Mouse (Mus musculus) midbrain, embryonic 16.5 days (tissue): ENCODE results near the gene Usp19. TPM values are rescaled to one million over a fixed set of nuclear protein-coding genes. Genes with fewer than 3 reads are reported as not detected.
A peak's percentile ranks its signal among the peaks of the same experiment; 100 is the strongest.

Experiments used
- ATAC-seq: fragments of 200-750 bp; cut with Nextera tagmentation; 2 replicates; pipeline ENCODE4 v1.8.0; 2017; ENCODE audit warnings: moderate TSS enrichment
- H3K27ac ChIP-seq: fragments of 300-500 bp; sonication (generic); 2 replicates; pipeline ENCODE4 v1.5.1; 2014; ENCODE audit warnings: mild to moderate bottlenecking, low read length, mixed read lengths
- H3K27me3 ChIP-seq: fragments of 300-500 bp; sonication (generic); 2 replicates; pipeline ENCODE4 v1.6.1; 2014; ENCODE audit warnings: low read depth, low read length, mixed read lengths; ENCODE audit not compliant: control insufficient read depth, insufficient read depth
- H3K36me3 ChIP-seq: fragments of 300-500 bp; sonication (generic); 2 replicates; pipeline ENCODE4 v1.6.1; 2014; ENCODE audit warnings: mild to moderate bottlenecking, low read length, moderate library complexity, mixed read lengths; ENCODE audit not compliant: control insufficient read depth, insufficient read depth
- H3K4me1 ChIP-seq: fragments of 300-500 bp; sonication (generic); 2 replicates; pipeline ENCODE4 v1.6.1; 2014; ENCODE audit warnings: mild to moderate bottlenecking, low read length, mixed read lengths; ENCODE audit not compliant: control insufficient read depth, insufficient read depth
- H3K4me2 ChIP-seq: fragments of 300-500 bp; sonication (generic); 2 replicates; pipeline ENCODE4 v1.6.1; 2014; ENCODE audit warnings: mild to moderate bottlenecking, low read length, mixed read lengths
- H3K4me3 ChIP-seq: fragments of 300-500 bp; sonication (generic); 2 replicates; pipeline ENCODE4 v1.5.1; 2014; ENCODE audit warnings: low read depth, mild to moderate bottlenecking, low read length, moderate library complexity, mixed read lengths
- H3K9ac ChIP-seq: fragments of 300-500 bp; sonication (generic); 2 replicates; pipeline ENCODE4 v1.6.1; 2014; ENCODE audit warnings: low read depth, low read length, mixed read lengths
- H3K9me3 ChIP-seq: fragments of 300-500 bp; sonication (generic); replicated peaks from 2 replicates; pipeline ENCODE4 v1.6.1; 2014; ENCODE audit warnings: mild to moderate bottlenecking, low read length, mixed read lengths; ENCODE audit not compliant: control insufficient read depth, poor library complexity, severe bottlenecking
- WGBS: fragments of 180-500 bp; shearing (Covaris S2); extraction: QIAGEN DNeasy Blood & Tissue Kit; methylation state at CpG from one replicate; pipeline ENCODE4 v1.1.7; 2014; 5-methylcytosine and 5-hydroxymethylcytosine counted together
- polyA plus RNA-seq: library from polyadenylated mRNA; unstranded; fragments of >200 nt; fragmentation: Nextera tagmentation; extraction: Ambion mirVana; gene quantifications from 2 replicates; pipeline ENCODE4 v1.2.1, GENCODE M21; 2015

The Usp19 gene
- polyA plus RNA-seq, 1 experiment from 2014 or later = 71.5 TPM

- Histone ChIP-seq H3K27ac (no peak overlapping the region), H3K36me3 (peaks cover 11% of the 10 kb centered on the region), H3K4me1 (peaks cover 11% of the 10 kb centered on the region), H3K9ac (peak overlapping the region; percentile 82; the same call in 1 of the 2 replicates), H3K4me3 (peak overlapping the region; percentile 82), H3K27me3 (no peaks in the 10 kb centered on the region), H3K4me2 (peak overlapping the region; percentile 66), H3K9me3 (no peaks in the 10 kb centered on the region)
- ATAC-seq = no peak
- WGBS = 92% methylated on average over 5 of the region's 5 CpGs
These were observed 28.7 kb upstream of the Usp19 start for GRCm38 (mm10) chr9:108461675-108462074.

GRCm38 (mm10) chr9:108462192-108462591, 28.2 kb upstream of the Usp19 start:
- H3K4me3 ChIP-seq = no peak overlapping the region
- H3K27ac ChIP-seq = no peak overlapping the region
- peaks cover 11% of the 10 kb centered on the region for H3K4me1 ChIP-seq
- H3K4me2 ChIP-seq = no peak overlapping the region
- H3K36me3 ChIP-seq = peaks cover 11% of the 10 kb centered on the region
- H3K9ac ChIP-seq = no peak overlapping the region
- H3K27me3 ChIP-seq = no peaks in the 10 kb centered on the region
- no peaks in the 10 kb centered on the region for H3K9me3 ChIP-seq
- WGBS = 90% methylated on average over 10 of the region's 10 CpGs
- ATAC-seq = no peak

- H3K27me3 ChIP-seq = no peaks in the 10 kb centered on the region
- H3K9ac ChIP-seq = no peak overlapping the region
- H3K9me3 ChIP-seq = no peaks in the 10 kb centered on the region
- ATAC-seq = no peak
- 97% methylated on average over 9 of the region's 9 CpGs for WGBS
- no peak overlapping the region for H3K4me2 ChIP-seq
- H3K27ac ChIP-seq = no peak overlapping the region
- H3K36me3 ChIP-seq = peaks cover 11% of the 10 kb centered on the region
- H3K4me1 ChIP-seq = peaks cover 11% of the 10 kb centered on the region
- H3K4me3 ChIP-seq = no peak overlapping the region
These were observed 26.7 kb upstream of the Usp19 start for GRCm38 (mm10) chr9:108463713-108464112.

GRCm38 (mm10) chr9:108466219-108466618, 24.2 kb upstream of the Usp19 start:
- no peak for ATAC-seq
- no peaks in the 10 kb centered on the region for H3K27me3 ChIP-seq
- H3K4me3 ChIP-seq = no peak overlapping the region
- H3K36me3 ChIP-seq = peaks cover 11% of the 10 kb centered on the region
- no peak overlapping the region for H3K4me2 ChIP-seq
- H3K9ac ChIP-seq = no peak overlapping the region
- H3K27ac ChIP-seq = no peak overlapping the region
- H3K9me3 ChIP-seq = no peaks in the 10 kb centered on the region
- WGBS = 94% methylated on average over 2 of the region's 2 CpGs
- H3K4me1 ChIP-seq = peaks cover 10% of the 10 kb centered on the region

- no peak for ATAC-seq
- peaks cover 2% of the 10 kb centered on the region; the same call in 1 of the 2 replicates for H3K36me3 ChIP-seq
- WGBS = 84% methylated on average over 5 of the region's 5 CpGs
- no peak overlapping the region for H3K4me3 ChIP-seq
- no peak overlapping the region for H3K4me2 ChIP-seq
- no peaks in the 10 kb centered on the region for H3K4me1 ChIP-seq
- H3K27me3 ChIP-seq = no peaks in the 10 kb centered on the region
- no peaks in the 10 kb centered on the region for H3K9me3 ChIP-seq
- no peak overlapping the region for H3K9ac ChIP-seq
- H3K27ac ChIP-seq = no peak overlapping the region
These were observed 21.0 kb upstream of the Usp19 start for GRCm38 (mm10) chr9:108469430-108469829.

- no peaks in the 10 kb centered on the region for H3K9me3 ChIP-seq
- no peak overlapping the region for H3K4me2 ChIP-seq
- H3K36me3 ChIP-seq = no peaks in the 10 kb centered on the region
- H3K27me3 ChIP-seq = no peaks in the 10 kb centered on the region
- 80% methylated on average over 4 of the region's 4 CpGs for WGBS
- no peak overlapping the region for H3K27ac ChIP-seq
- no peak overlapping the region for H3K4me3 ChIP-seq
- no peaks in the 10 kb centered on the region for H3K4me1 ChIP-seq
- no peak overlapping the region for H3K9ac ChIP-seq
- no peak for ATAC-seq
These were observed 20.6 kb upstream of the Usp19 start for GRCm38 (mm10) chr9:108469845-108470244.

- WGBS = 73% methylated on average over 1 of the region's 1 CpGs
- no peak for ATAC-seq
- H3K9ac ChIP-seq = no peak overlapping the region
These were observed 15.9 kb upstream of the Usp19 start for GRCm38 (mm10) chr9:108474528-108474927.

GRCm38 (mm10) chr9:108478638-108479156, 11.7 kb upstream of the Usp19 start:
- peak; percentile 54; the same call in 1 of the 2 replicates for ATAC-seq
- Histone ChIP-seq H3K27me3 (no peaks in the 10 kb centered on the region), H3K27ac (no peak overlapping the region), H3K9ac (peak overlapping the region; percentile 5; the same call in 1 of the 2 replicates), H3K4me1 (peaks cover 13% of the 10 kb centered on the region), H3K4me3 (peak overlapping the region; percentile 39), H3K9me3 (no peaks in the 10 kb centered on the region), H3K36me3 (no peaks in the 10 kb centered on the region), H3K4me2 (peak overlapping the region; percentile 68)
- WGBS = under 1% methylated on average over 20 of the region's 20 CpGs

More at GRCm38 (mm10) chr9:108474528-108474927, 15.9 kb upstream of the Usp19 start:
- H3K27ac ChIP-seq = no peak overlapping the region
- no peaks in the 10 kb centered on the region for H3K9me3 ChIP-seq
- H3K36me3 ChIP-seq = no peaks in the 10 kb centered on the region
- H3K4me2 ChIP-seq = no peak overlapping the region
- peaks cover 9% of the 10 kb centered on the region for H3K4me1 ChIP-seq
- H3K4me3 ChIP-seq = no peak overlapping the region
- no peaks in the 10 kb centered on the region for H3K27me3 ChIP-seq

GRCm38 (mm10) chr9:108479241-108479640, 11.2 kb upstream of the Usp19 start:
- 0 out of 2 replicates have a peak, but pooled peaks have one; percentile 26 for ATAC-seq
- H3K9ac ChIP-seq = 0 out of 2 replicates have a peak overlapping the region, but pooled peaks have one; percentile 5
- WGBS = 24% methylated on average over 11 of the region's 11 CpGs

More at GRCm38 (mm10) chr9:108479241-108479640, 11.2 kb upstream of the Usp19 start:
- H3K4me1 ChIP-seq = peaks cover 13% of the 10 kb centered on the region
- H3K27ac ChIP-seq = 0 out of 2 replicates have a peak overlapping the region, but pooled peaks have one; percentile 5
- peak overlapping the region; percentile 68 for H3K4me2 ChIP-seq
- no peaks in the 10 kb centered on the region for H3K27me3 ChIP-seq
- H3K4me3 ChIP-seq = peak overlapping the region; percentile 39
- no peaks in the 10 kb centered on the region for H3K36me3 ChIP-seq
- no peaks in the 10 kb centered on the region for H3K9me3 ChIP-seq
